Mouse (Mus musculus) embryo, embryonic 10 days (tissue): ENCODE measurements around the gene BC048562.

Experiments
- DNase-seq: peaks from one replicate; pipeline ENCODE4 v3.0.0-alpha.2; 2015; ENCODE audit warnings: low spot score

The BC048562 gene

GRCm38 (mm10) chr9:108450292-108451169 is 14.2 kb downstream of the BC048562 start:
- peak; percentile 33 for DNase-seq

- DNase-seq: no peak
These were observed 14.8 kb downstream of the BC048562 start for GRCm38 (mm10) chr9:108451170-108451493.

GRCm38 (mm10) chr9:108451519-108452160 is 15.4 kb downstream of the BC048562 start:
- no peak for DNase-seq

- peak; percentile 92 for DNase-seq
These were observed 16.1 kb downstream of the BC048562 start for GRCm38 (mm10) chr9:108452291-108452906.

GRCm38 (mm10) chr9:108452911-108453310 is 16.6 kb downstream of the BC048562 start:
- no peak for DNase-seq

GRCm38 (mm10) chr9:108453458-108453857 is 17.2 kb downstream of the BC048562 start:
- no peak for DNase-seq

GRCm38 (mm10) chr9:108454429-108454828 is 18.1 kb downstream of the BC048562 start:
- DNase-seq: no peak

- DNase-seq: no peak
These were observed 19.7 kb downstream of the BC048562 start for GRCm38 (mm10) chr9:108455747-108456571.

- DNase-seq: no peak
These were observed 20.7 kb downstream of the BC048562 start for GRCm38 (mm10) chr9:108456953-108457352.

GRCm38 (mm10) chr9:108459939-108460318 is 23.6 kb downstream of the BC048562 start:
- DNase-seq: no peak

GRCm38 (mm10) chr9:108460319-108461178 is 24.3 kb downstream of the BC048562 start, which contains the start of gene Ccdc71:
Gene Ccdc71 (plus strand): TSS chr9:108460527.
- DNase-seq: peak; percentile 91

- DNase-seq: no peak
These were observed 24.9 kb downstream of the BC048562 start, which contains the start of gene Klhdc8b for GRCm38 (mm10) chr9:108461181-108461631. Gene Klhdc8b (minus strand): TSS chr9:108461581.

GRCm38 (mm10) chr9:108461675-108462074 is 25.4 kb downstream of the BC048562 start:
- no peak for DNase-seq

GRCm38 (mm10) chr9:108462192-108462591 is 25.9 kb downstream of the BC048562 start:
- no peak for DNase-seq

- DNase-seq: no peak
These were observed 27.4 kb downstream of the BC048562 start for GRCm38 (mm10) chr9:108463713-108464112.

- DNase-seq: no peak
These were observed 29.9 kb downstream of the BC048562 start for GRCm38 (mm10) chr9:108466219-108466618.

GRCm38 (mm10) chr9:108469430-108469829 is 33.1 kb downstream of the BC048562 start:
- no peak for DNase-seq

- DNase-seq: no peak
These were observed 33.6 kb downstream of the BC048562 start for GRCm38 (mm10) chr9:108469845-108470244.

GRCm38 (mm10) chr9:108474528-108474927 is 38.2 kb downstream of the BC048562 start:
- DNase-seq: no peak

- DNase-seq: peak; percentile 81
These were observed 42.4 kb downstream of the BC048562 start for GRCm38 (mm10) chr9:108478638-108479156.

- peak; percentile 31 for DNase-seq
These were observed 43.0 kb downstream of the BC048562 start for GRCm38 (mm10) chr9:108479241-108479640.
